Mouse (Mus musculus) CD4-positive naive resting alpha-beta T cell, adult 76 days (primary cell): Measurements from ENCODE around the gene Myh1. TPM values are rescaled to one million over a fixed set of nuclear protein-coding genes. Genes with fewer than 3 reads are reported as not detected.

Experiments
- total RNA-seq: library from RNA; stranded (reverse); gene quantifications from one replicate; pipeline ENCODE4 v1.2.4, GENCODE M21; 2023

Myh1 gene
- total RNA-seq = not detected

GRCm38 (mm10) chr11:67199752-67200151 lies at the start of gene Myh1:
Myh1 (plus strand) TSS chr11:67200052.

GRCm38 (mm10) chr11:67170727-67171126 lies 29.1 kb upstream of the Myh1 start, which contains the start of gene Myh2:
Myh2 (plus strand) TSS chr11:67171027.

GRCm38 (mm10) chr11:67237481-67238079 lies 37.7 kb downstream of the Myh1 start, which contains the start of gene Myh4:
Myh4 (plus strand) TSS chr11:67238029.

Other genes starting within 250 kb of the Myh1 start
- gene Tmem238l, start 243.4 kb upstream of the Myh1 start, total RNA-seq = not detected
- 0.50 TPM for gene Tmem220, start 174.9 kb upstream of the Myh1 start, total RNA-seq
- 44.1 TPM for gene Adprm, start 147.5 kb upstream of the Myh1 start, total RNA-seq
- gene Sco1, start 147.4 kb upstream of the Myh1 start, total RNA-seq = 11.0 TPM
- not detected for gene Myh3, start 121.8 kb upstream of the Myh1 start, total RNA-seq
- not detected for gene Myh2, start 29.0 kb upstream of the Myh1 start, total RNA-seq
- not detected for gene Myh4, start 38.0 kb downstream of the Myh1 start, total RNA-seq
- gene Myh8, start 77.1 kb downstream of the Myh1 start, total RNA-seq = not detected
- not detected for gene Myh13, start 121.6 kb downstream of the Myh1 start, total RNA-seq